Mouse (Mus musculus) midbrain, postnatal 0 days (tissue): ENCODE results near the gene Khdrbs1. TPM values are rescaled to one million over a fixed set of nuclear protein-coding genes. Genes with fewer than 3 reads are reported as not detected.

Source experiments
- ATAC-seq: fragments of 200-750 bp; cut with Nextera tagmentation; 2 replicates; pipeline ENCODE4 v1.8.0; 2017; ENCODE audit warnings: moderate number of reproducible peaks, mild to moderate bottlenecking, moderate TSS enrichment, moderate library complexity; ENCODE audit not compliant: low FRiP score
- DNase-seq: peaks from one replicate; pipeline ENCODE4 v3.0.0-alpha.2; 2015; ENCODE audit warnings: low spot score
- H3K27ac ChIP-seq: fragments of 300-500 bp; sonication (generic); 2 replicates; pipeline ENCODE4 v1.5.1; 2014; ENCODE audit warnings: low read depth, mild to moderate bottlenecking, low read length, mixed read lengths
- H3K27me3 ChIP-seq: fragments of 300-500 bp; sonication (generic); 2 replicates; pipeline ENCODE4 v1.6.1; 2014; ENCODE audit warnings: low read length, control low read depth, mixed read lengths; ENCODE audit not compliant: insufficient read depth
- H3K36me3 ChIP-seq: fragments of 300-500 bp; sonication (generic); 2 replicates; pipeline ENCODE4 v1.6.1; 2014; ENCODE audit warnings: low read length, control low read depth, mixed read lengths; ENCODE audit not compliant: insufficient read depth
- H3K4me1 ChIP-seq: fragments of 300-500 bp; sonication (generic); 2 replicates; pipeline ENCODE4 v1.6.1; 2014; ENCODE audit warnings: mild to moderate bottlenecking, control low read depth, antibody characterized with exemption, low read length, mixed read lengths; ENCODE audit not compliant: insufficient read depth
- H3K4me2 ChIP-seq: fragments of 300-500 bp; sonication (generic); 2 replicates; pipeline ENCODE4 v1.6.1; 2014; ENCODE audit warnings: low read depth, mild to moderate bottlenecking, low read length, mixed read lengths; ENCODE audit not compliant: poor library complexity, severe bottlenecking
- H3K4me3 ChIP-seq: fragments of 300-500 bp; sonication (generic); 2 replicates; pipeline ENCODE4 v1.5.1; 2014; ENCODE audit warnings: low read depth, mild to moderate bottlenecking, low read length, moderate library complexity
- H3K9ac ChIP-seq: fragments of 300-500 bp; sonication (generic); replicated peaks from 2 replicates; pipeline ENCODE4 v1.6.1; 2014; ENCODE audit warnings: mild to moderate bottlenecking, low read length, moderate library complexity, mixed read lengths; ENCODE audit not compliant: poor library complexity, severe bottlenecking
- H3K9me3 ChIP-seq: fragments of 300-500 bp; sonication (generic); 2 replicates; pipeline ENCODE4 v1.6.1; 2016; ENCODE audit warnings: low read length, control low read depth
- CTCF ChIP-seq: IDR thresholded peaks from 2 replicates; pipeline ENCODE4 v1.5.1; 2016; ENCODE audit warnings: antibody characterized with exemption, mild to moderate bottlenecking
- WGBS: fragments of 180-500 bp; shearing (Covaris S2); extraction: QIAGEN DNeasy Blood & Tissue Kit; methylation state at CpG from one replicate; pipeline ENCODE4 v1.1.7; 2014; 5-methylcytosine and 5-hydroxymethylcytosine counted together
- microRNA-seq: library from miRNA; unstranded; fragments of <30 nt; microRNA quantifications from one replicate; pipeline ENCODE4, GENCODE M21; 2016; ENCODE audit warnings: borderline number of aligned reads
- polyA plus RNA-seq: library from polyadenylated mRNA; unstranded; fragments of >200 nt; fragmentation: Nextera tagmentation; extraction: Ambion mirVana; gene quantifications from 2 replicates; pipeline ENCODE4 v1.2.1, GENCODE M21; 2015
- total RNA-seq: library from RNA; depleted of rRNA; stranded (reverse); fragments of >200 nt; gene quantifications from 2 replicates; pipeline ENCODE4 v1.2.3, GENCODE M21; 2014; rRNA removed

Khdrbs1 gene
- total and polyA plus RNA-seq, 2 experiments from 2014 or later: 80.8 to 87.2 TPM

- no peak for ATAC-seq
- Histone ChIP-seq H3K4me1 (no peaks in the 10 kb centered on the region), H3K27ac (no peak overlapping the region), H3K4me2 (no peak overlapping the region), H3K27me3 (no peaks in the 10 kb centered on the region), H3K36me3 (peaks cover 69% of the 10 kb centered on the region), H3K9ac (no peak overlapping the region), H3K9me3 (no peaks in the 10 kb centered on the region), H3K4me3 (no peak overlapping the region)
- WGBS: 91% methylated on average over 14 of the region's 14 CpGs
- TF ChIP-seq CTCF: no peak
- no peak for DNase-seq
Measured at GRCm38 (mm10) chr4:129654770-129655169, 87.3 kb downstream of the Khdrbs1 start.

Small RNA genes within 50 kb of the gene (microRNA-seq; reads per million reads assigned to microRNA genes)
- gene Gm28017 (not detected), gene Mir7016 (2.7 reads per million)

Other genes starting within 250 kb of the Khdrbs1 start
- gene Marcksl1, start 228.7 kb downstream of the Khdrbs1 start, total RNA-seq: 1,529 and 1,586 TPM in 2 replicates
- 1,678 and 1,776 TPM in 2 replicates for gene Marcksl1, start 228.7 kb downstream of the Khdrbs1 start, polyA plus RNA-seq
- gene Hdac1, start 199.6 kb downstream of the Khdrbs1 start, total RNA-seq: 28.3 and 31.2 TPM in 2 replicates
- gene Hdac1, start 199.6 kb downstream of the Khdrbs1 start, polyA plus RNA-seq: 48.4 and 48.9 TPM in 2 replicates
- 17.5 and 20.4 TPM in 2 replicates for gene Lck, start 168.7 kb downstream of the Khdrbs1 start, total RNA-seq
- gene Lck, start 168.7 kb downstream of the Khdrbs1 start, polyA plus RNA-seq: 17.5 and 20.7 TPM in 2 replicates
- gene Fam167b, start 163.8 kb downstream of the Khdrbs1 start, total RNA-seq: not detected in 2 replicates
- gene Fam167b, start 163.8 kb downstream of the Khdrbs1 start, polyA plus RNA-seq: not detected in 2 replicates
- gene Eif3i, start 141.7 kb downstream of the Khdrbs1 start, total RNA-seq: 282 and 300 TPM in 2 replicates
- gene Eif3i, start 141.7 kb downstream of the Khdrbs1 start, polyA plus RNA-seq: 213 and 222 TPM in 2 replicates
- gene Tmem234, start 141.6 kb downstream of the Khdrbs1 start, total RNA-seq: 146 and 189 TPM in 2 replicates
- 210 and 232 TPM in 2 replicates for gene Tmem234, start 141.6 kb downstream of the Khdrbs1 start, polyA plus RNA-seq
- 0.82 and 3.9 TPM in 2 replicates for gene Dcdc2b, start 128.0 kb downstream of the Khdrbs1 start, total RNA-seq
- gene Dcdc2b, start 128.0 kb downstream of the Khdrbs1 start, polyA plus RNA-seq: 2.7 and 4.4 TPM in 2 replicates
- gene Iqcc, start 123.2 kb downstream of the Khdrbs1 start, total RNA-seq: 7.9 and 33.0 TPM in 2 replicates
- 17.2 and 20.2 TPM in 2 replicates for gene Iqcc, start 123.2 kb downstream of the Khdrbs1 start, polyA plus RNA-seq
- 78.8 and 96.0 TPM in 2 replicates for gene Ccdc28b, start 118.4 kb downstream of the Khdrbs1 start, total RNA-seq
- gene Ccdc28b, start 118.4 kb downstream of the Khdrbs1 start, polyA plus RNA-seq: 174 and 182 TPM in 2 replicates
- 33.4 and 38.2 TPM in 2 replicates for gene Txlna, start 101.2 kb downstream of the Khdrbs1 start, total RNA-seq
- 25.6 and 27.2 TPM in 2 replicates for gene Txlna, start 101.2 kb downstream of the Khdrbs1 start, polyA plus RNA-seq
- gene Kpna6, start 69.5 kb downstream of the Khdrbs1 start, total RNA-seq: 63.1 and 65.3 TPM in 2 replicates
- gene Kpna6, start 69.5 kb downstream of the Khdrbs1 start, polyA plus RNA-seq: 13.5 and 14.9 TPM in 2 replicates
- 26.0 and 29.6 TPM in 2 replicates for gene Tmem39b, start 45.5 kb downstream of the Khdrbs1 start, total RNA-seq
- gene Tmem39b, start 45.5 kb downstream of the Khdrbs1 start, polyA plus RNA-seq: 15.9 and 16.4 TPM in 2 replicates
- gene Ptp4a2, start 68.9 kb upstream of the Khdrbs1 start, total RNA-seq: 94.0 and 117 TPM in 2 replicates
- 202 and 245 TPM in 2 replicates for gene Ptp4a2, start 68.9 kb upstream of the Khdrbs1 start, polyA plus RNA-seq
- gene Spocd1, start 186.9 kb upstream of the Khdrbs1 start, total RNA-seq: not detected in 2 replicates
- gene Spocd1, start 186.9 kb upstream of the Khdrbs1 start, polyA plus RNA-seq: 0.09 and 0.27 TPM in 2 replicates
- gene Adgrb2, start 242.6 kb upstream of the Khdrbs1 start, total RNA-seq: 293 and 312 TPM in 2 replicates
- gene Adgrb2, start 242.6 kb upstream of the Khdrbs1 start, polyA plus RNA-seq: 17.4 and 17.9 TPM in 2 replicates